Mouse (Mus musculus) intestine, embryonic 16.5 days (tissue): Measurements from ENCODE around the gene Cd47. TPM values are rescaled to one million over a fixed set of nuclear protein-coding genes. Genes with fewer than 3 reads are reported as not detected.

Experiments used
- ATAC-seq: fragments of 200-750 bp; cut with Nextera tagmentation; 2 replicates; pipeline ENCODE4 v1.8.0; 2017; ENCODE audit warnings: moderate TSS enrichment, moderate library complexity
- H3K27ac ChIP-seq: fragments of 300-500 bp; sonication (generic); 2 replicates; pipeline ENCODE4 v1.5.1; 2014; ENCODE audit warnings: mild to moderate bottlenecking, low read length
- H3K27me3 ChIP-seq: fragments of 300-500 bp; sonication (generic); replicated peaks from 2 replicates; pipeline ENCODE4 v1.6.1; 2014; ENCODE audit warnings: low read length, control low read depth, mixed read lengths; ENCODE audit not compliant: control insufficient read depth, insufficient read depth
- H3K36me3 ChIP-seq: fragments of 300-500 bp; sonication (generic); 2 replicates; pipeline ENCODE4 v1.6.1; 2014; ENCODE audit warnings: low read length, control low read depth; ENCODE audit not compliant: control insufficient read depth, insufficient read depth
- H3K4me1 ChIP-seq: fragments of 300-500 bp; sonication (generic); 2 replicates; pipeline ENCODE4 v1.6.1; 2014; ENCODE audit warnings: low read length, control low read depth, mixed read lengths; ENCODE audit not compliant: control insufficient read depth, insufficient read depth
- H3K4me2 ChIP-seq: fragments of 300-500 bp; sonication (generic); 2 replicates; pipeline ENCODE4 v1.6.1; 2014; ENCODE audit warnings: low read depth, low read length, control low read depth
- H3K4me3 ChIP-seq: fragments of 300-500 bp; sonication (generic); 2 replicates; pipeline ENCODE4 v1.5.1; 2014; ENCODE audit warnings: mild to moderate bottlenecking, low read length
- H3K9ac ChIP-seq: fragments of 300-500 bp; sonication (generic); 2 replicates; pipeline ENCODE4 v1.6.1; 2014; ENCODE audit warnings: low read depth, low read length
- H3K9me3 ChIP-seq: fragments of 300-500 bp; sonication (generic); 2 replicates; pipeline ENCODE4 v1.6.1; 2016; ENCODE audit warnings: low read length, control low read depth; ENCODE audit not compliant: control insufficient read depth
- WGBS: fragments of 180-500 bp; shearing (Covaris S2); extraction: QIAGEN DNeasy Blood & Tissue Kit; methylation state at CpG from one replicate; pipeline ENCODE4 v1.1.7; 2014; 5-methylcytosine and 5-hydroxymethylcytosine counted together
- polyA plus RNA-seq: library from polyadenylated mRNA; unstranded; fragments of >200 nt; fragmentation: Nextera tagmentation; extraction: Ambion mirVana; gene quantifications from 2 replicates; pipeline ENCODE4 v1.2.1, GENCODE M21; 2015

Cd47 gene
- polyA plus RNA-seq, 1 experiment from 2014 or later: 80.3 TPM

GRCm38 (mm10) chr16:49892252-49892651 is 91.9 kb downstream of the Cd47 start:
- no peak overlapping the region for H3K4me2 ChIP-seq
- no peak for ATAC-seq
- no peak overlapping the region for H3K27ac ChIP-seq
- H3K4me3 ChIP-seq: no peak overlapping the region
- H3K9me3 ChIP-seq: peaks cover 6% of the 10 kb centered on the region; the same call in 1 of the 2 replicates
- no peaks in the 10 kb centered on the region for H3K4me1 ChIP-seq
- H3K27me3 ChIP-seq: no peaks in the 10 kb centered on the region
- 87% methylated on average over 3 of the region's 3 CpGs for WGBS
- H3K36me3 ChIP-seq: no peaks in the 10 kb centered on the region
- H3K9ac ChIP-seq: no peak overlapping the region

GRCm38 (mm10) chr16:49892945-49893344 is 92.6 kb downstream of the Cd47 start:
- Histone ChIP-seq H3K36me3 (no peaks in the 10 kb centered on the region), H3K9ac (no peak overlapping the region), H3K4me1 (no peaks in the 10 kb centered on the region), H3K4me2 (no peak overlapping the region), H3K27ac (no peak overlapping the region), H3K27me3 (no peaks in the 10 kb centered on the region), H3K4me3 (no peak overlapping the region), H3K9me3 (peaks cover 6% of the 10 kb centered on the region; the same call in 1 of the 2 replicates)
- no peak for ATAC-seq
- 75% methylated on average over 2 of the region's 2 CpGs for WGBS

GRCm38 (mm10) chr16:49894624-49895023 is 94.3 kb downstream of the Cd47 start:
- H3K9me3 ChIP-seq: peaks cover 6% of the 10 kb centered on the region; the same call in 1 of the 2 replicates
- H3K27ac ChIP-seq: no peak overlapping the region
- H3K27me3 ChIP-seq: no peaks in the 10 kb centered on the region
- no peaks in the 10 kb centered on the region for H3K36me3 ChIP-seq
- WGBS: 56% methylated on average over 4 of the region's 4 CpGs
- ATAC-seq: peak; percentile 58; the same call in 1 of the 2 replicates
- no peak overlapping the region for H3K9ac ChIP-seq
- H3K4me3 ChIP-seq: no peak overlapping the region
- H3K4me2 ChIP-seq: no peak overlapping the region
- H3K4me1 ChIP-seq: no peaks in the 10 kb centered on the region

GRCm38 (mm10) chr16:49896132-49896531 is 95.8 kb downstream of the Cd47 start:
- H3K4me1 ChIP-seq: no peaks in the 10 kb centered on the region
- peaks cover 6% of the 10 kb centered on the region; the same call in 1 of the 2 replicates for H3K9me3 ChIP-seq
- H3K27ac ChIP-seq: no peak overlapping the region
- no peak overlapping the region for H3K9ac ChIP-seq
- ATAC-seq: no peak
- no peaks in the 10 kb centered on the region for H3K27me3 ChIP-seq
- no peak overlapping the region for H3K4me2 ChIP-seq
- 64% methylated on average over 8 of the region's 8 CpGs for WGBS
- no peak overlapping the region for H3K4me3 ChIP-seq
- H3K36me3 ChIP-seq: no peaks in the 10 kb centered on the region

GRCm38 (mm10) chr16:49901395-49901794 is 101.1 kb downstream of the Cd47 start:
- Histone ChIP-seq H3K27me3 (no peaks in the 10 kb centered on the region), H3K4me2 (no peak overlapping the region), H3K9me3 (no peaks in the 10 kb centered on the region), H3K4me1 (peaks cover 11% of the 10 kb centered on the region), H3K36me3 (no peaks in the 10 kb centered on the region), H3K27ac (no peak overlapping the region), H3K4me3 (no peak overlapping the region), H3K9ac (no peak overlapping the region)
- ATAC-seq: no peak

GRCm38 (mm10) chr16:49902083-49902482 is 101.8 kb downstream of the Cd47 start:
- no peak for ATAC-seq
- Histone ChIP-seq H3K4me1 (peaks cover 13% of the 10 kb centered on the region), H3K27ac (no peak overlapping the region), H3K27me3 (no peaks in the 10 kb centered on the region), H3K9ac (no peak overlapping the region), H3K36me3 (no peaks in the 10 kb centered on the region), H3K4me3 (no peak overlapping the region), H3K4me2 (no peak overlapping the region), H3K9me3 (no peaks in the 10 kb centered on the region)
- WGBS: 92% methylated on average over 5 of the region's 5 CpGs

- no peaks in the 10 kb centered on the region for H3K36me3 ChIP-seq
- H3K27ac ChIP-seq: no peak overlapping the region
- 84% methylated on average over 10 of the region's 10 CpGs for WGBS
These were observed 104.1 kb downstream of the Cd47 start for GRCm38 (mm10) chr16:49904248-49904930.

GRCm38 (mm10) chr16:49905041-49905440 is 104.7 kb downstream of the Cd47 start:
- Histone ChIP-seq H3K9me3 (no peaks in the 10 kb centered on the region), H3K27ac (peak overlapping the region; percentile 60), H3K4me1 (peaks cover 13% of the 10 kb centered on the region), H3K27me3 (no peaks in the 10 kb centered on the region), H3K4me3 (no peak overlapping the region), H3K36me3 (no peaks in the 10 kb centered on the region), H3K9ac (no peak overlapping the region), H3K4me2 (no peak overlapping the region)
- ATAC-seq: peak; percentile 85
- WGBS: 44% methylated on average over 3 of the region's 3 CpGs

More at GRCm38 (mm10) chr16:49904248-49904930, 104.1 kb downstream of the Cd47 start:
- ATAC-seq: no peak
- no peaks in the 10 kb centered on the region for H3K9me3 ChIP-seq
- no peak overlapping the region for H3K4me3 ChIP-seq
- no peak overlapping the region for H3K9ac ChIP-seq
- H3K4me2 ChIP-seq: no peak overlapping the region
- H3K27me3 ChIP-seq: no peaks in the 10 kb centered on the region
- H3K4me1 ChIP-seq: peaks cover 13% of the 10 kb centered on the region

GRCm38 (mm10) chr16:49905601-49906001 is 105.3 kb downstream of the Cd47 start:
- peak; percentile 54 for ATAC-seq
- Histone ChIP-seq H3K27me3 (no peaks in the 10 kb centered on the region), H3K9ac (no peak overlapping the region), H3K36me3 (no peaks in the 10 kb centered on the region), H3K4me3 (no peak overlapping the region), H3K4me1 (peaks cover 13% of the 10 kb centered on the region), H3K4me2 (no peak overlapping the region), H3K9me3 (no peaks in the 10 kb centered on the region), H3K27ac (peak overlapping the region; percentile 60)
- WGBS: 57% methylated on average over 8 of the region's 8 CpGs
